Mouse (Mus musculus): ENCODE results near the gene Mturn.

Gene Mturn

DNA sequence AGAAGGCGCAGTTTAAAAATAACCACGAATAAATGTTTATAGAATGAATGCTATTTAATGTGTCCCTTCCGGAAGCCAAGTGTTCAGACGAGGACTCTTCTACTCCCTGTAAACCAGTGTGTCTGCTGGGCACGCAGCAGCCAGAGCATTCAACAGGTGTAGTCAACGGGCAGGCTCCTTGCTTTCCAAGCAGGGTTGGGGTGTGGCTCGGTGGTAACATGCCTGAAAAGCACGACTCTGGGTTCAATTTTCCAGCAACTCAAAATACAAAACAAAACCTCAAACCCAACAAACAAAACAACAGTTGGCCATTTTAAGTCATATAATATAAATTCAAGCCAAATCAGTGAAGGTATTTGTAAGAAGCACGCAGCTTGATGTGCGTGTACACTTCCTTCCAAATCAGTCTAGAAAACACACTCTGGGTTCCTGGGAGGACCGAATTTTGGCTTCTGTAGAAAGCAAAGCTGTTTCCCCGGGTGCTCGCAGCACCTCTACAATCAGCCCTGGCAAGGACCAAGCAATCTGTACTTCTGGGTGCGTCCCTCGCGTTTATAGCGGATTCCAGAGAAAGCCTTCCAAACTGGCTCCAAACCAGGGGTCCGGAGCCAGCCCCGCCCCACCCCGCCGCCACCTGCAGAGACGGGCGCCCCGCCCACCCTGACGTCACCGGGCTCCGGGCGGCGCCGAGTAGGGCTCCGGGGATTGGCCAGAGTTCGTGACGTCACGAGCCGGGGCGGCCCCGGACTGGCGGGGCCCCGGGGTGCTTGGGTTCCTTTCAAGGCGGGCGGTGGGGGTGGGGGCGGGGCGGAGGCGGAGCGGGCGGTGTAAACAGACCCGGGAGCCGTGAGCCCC, at the start of gene Mturn:
Gene Mturn, plus strand, starts transcription at position 734 of the 855 bp plus-strand sequence.
- DNase-seq (ENCODE audit: low read depth, low spot score): peak; percentile 97

GRCm38 (mm10) chr6:54639877-54640276, 41.5 kb upstream of the Mturn start:
- DNase-seq (ENCODE audit: low read depth, low spot score): no peak

GRCm38 (mm10) chr6:54641953-54642352, 39.5 kb upstream of the Mturn start:
- no peak for DNase-seq (ENCODE audit: low read depth, low spot score)

DNA sequence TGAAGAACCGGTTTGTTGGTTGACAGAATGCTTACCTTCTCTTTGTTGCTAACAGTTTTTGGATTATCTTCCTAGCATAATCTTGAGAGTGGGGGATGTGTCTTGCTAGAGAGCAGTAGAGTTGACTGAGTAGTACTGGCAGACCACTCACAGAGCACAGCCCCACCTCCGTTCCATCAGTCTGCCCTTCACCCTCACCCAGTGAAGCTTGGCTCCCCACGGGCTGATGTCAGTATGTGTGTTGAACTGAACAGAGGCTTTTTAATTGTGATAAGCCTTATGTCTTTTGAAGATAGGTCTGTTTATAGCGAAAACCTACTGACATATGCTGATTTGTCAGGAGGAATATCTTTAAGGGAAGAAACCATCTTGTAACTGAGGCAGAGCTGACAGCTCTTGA, 38.2 kb upstream of the Mturn start:
- DNase-seq (ENCODE audit: low read depth, low spot score): no peak

GRCm38 (mm10) chr6:54655471-54656095, 25.8 kb upstream of the Mturn start:
- no peak for DNase-seq (ENCODE audit: low read depth, low spot score)

- no peak for DNase-seq (ENCODE audit: low read depth, low spot score)
Measured at GRCm38 (mm10) chr6:54657861-54658260, 23.6 kb upstream of the Mturn start.

DNA sequence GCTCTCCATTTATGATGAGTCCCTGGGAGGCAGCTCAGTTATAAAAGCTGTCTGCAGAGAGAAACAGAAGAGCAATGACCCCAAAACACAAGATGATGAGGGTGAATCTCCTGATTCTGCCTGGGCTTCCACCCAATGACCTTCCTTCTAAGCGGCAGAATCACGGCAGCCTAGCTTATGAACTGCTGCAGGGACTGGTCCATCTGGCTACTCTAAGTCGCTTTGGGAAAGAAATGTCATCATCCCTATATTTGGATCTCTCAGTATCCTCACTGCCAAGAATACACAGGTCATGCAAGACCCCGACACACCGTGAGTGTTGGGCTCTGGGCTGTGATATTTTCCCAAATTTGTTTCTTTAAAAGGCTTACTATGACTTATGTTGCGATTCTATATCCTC, 11.6 kb upstream of the Mturn start:
- DNase-seq (ENCODE audit: low read depth, low spot score): no peak

GRCm38 (mm10) chr6:54672901-54673300, 8.5 kb upstream of the Mturn start:
- peak; percentile 73 for DNase-seq (ENCODE audit: low read depth, low spot score)

DNA sequence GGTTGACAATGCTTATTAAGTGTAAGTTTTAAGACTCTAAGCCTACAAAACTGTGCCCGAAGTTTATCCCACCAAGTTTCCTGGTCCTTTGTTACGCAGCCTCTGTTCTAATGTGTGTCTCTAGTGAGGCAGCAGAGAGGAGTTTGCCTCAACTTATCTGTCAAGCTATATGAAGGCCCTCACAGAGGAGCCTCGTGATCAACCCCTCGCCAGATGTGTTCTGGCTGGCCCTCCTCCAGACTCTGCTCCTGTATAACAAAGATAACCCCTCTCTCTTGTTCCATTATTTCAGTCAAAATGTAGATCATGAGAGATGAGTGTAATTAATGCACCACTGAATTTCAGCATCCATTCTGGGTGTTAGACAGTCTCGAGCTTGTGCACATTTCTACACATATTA, 1.7 kb upstream of the Mturn start:
- no peak for DNase-seq (ENCODE audit: low read depth, low spot score)

DNA sequence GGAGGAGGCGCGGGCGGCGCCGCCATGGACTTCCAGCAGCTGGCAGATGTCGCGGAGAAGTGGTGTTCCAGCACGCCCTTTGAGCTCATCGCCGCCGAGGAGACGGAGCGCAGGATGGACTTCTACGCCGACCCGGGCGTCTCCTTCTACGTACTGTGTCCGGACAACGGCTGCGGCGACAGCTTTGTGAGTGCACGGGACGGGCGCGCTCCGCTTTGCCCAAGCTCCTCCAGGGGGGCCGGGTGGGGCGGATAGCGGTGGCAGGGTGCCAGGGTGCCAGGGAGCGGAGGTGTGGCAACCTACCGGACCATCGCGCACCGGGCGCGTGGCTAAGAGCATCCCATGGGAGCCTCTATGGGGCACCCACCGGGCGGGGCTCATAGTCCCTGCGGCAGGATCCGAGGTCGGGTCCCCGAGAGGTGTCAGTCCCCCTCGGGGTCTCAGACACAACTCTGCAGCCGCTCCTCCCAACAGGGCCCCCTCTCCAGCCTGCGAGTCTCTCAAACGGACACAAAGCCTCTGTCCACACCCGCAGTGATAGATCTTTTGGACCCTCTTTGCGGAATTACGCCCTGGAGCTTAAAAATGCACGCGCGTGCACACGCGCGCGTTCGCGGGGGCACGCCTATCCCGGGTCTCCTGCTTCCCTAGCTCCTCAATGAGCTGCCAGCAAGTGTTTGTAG, 463 bp downstream of the Mturn start:
- DNase-seq (ENCODE audit: low read depth, low spot score): peak; percentile 78

DNA sequence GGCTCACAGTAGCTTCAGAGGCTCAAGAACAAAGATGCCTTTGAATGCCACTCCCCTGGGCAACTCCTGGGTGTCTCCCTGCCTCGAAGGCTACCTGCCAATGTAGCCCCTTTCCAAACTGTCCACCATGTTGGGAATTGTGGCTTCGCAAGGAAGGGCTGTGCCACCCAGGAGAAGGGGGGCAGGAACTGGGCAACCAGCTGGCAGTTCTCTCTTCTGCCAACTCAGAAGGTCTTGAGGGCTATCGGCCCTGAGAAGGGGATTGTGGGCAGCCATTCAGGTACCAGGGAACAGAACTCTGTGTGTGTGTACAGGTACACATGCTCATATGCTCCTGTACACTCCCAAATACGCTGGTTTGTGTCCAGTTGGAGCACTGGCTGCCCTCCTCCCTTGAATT, 2.7 kb downstream of the Mturn start:
- DNase-seq (ENCODE audit: low read depth, low spot score): no peak

DNA sequence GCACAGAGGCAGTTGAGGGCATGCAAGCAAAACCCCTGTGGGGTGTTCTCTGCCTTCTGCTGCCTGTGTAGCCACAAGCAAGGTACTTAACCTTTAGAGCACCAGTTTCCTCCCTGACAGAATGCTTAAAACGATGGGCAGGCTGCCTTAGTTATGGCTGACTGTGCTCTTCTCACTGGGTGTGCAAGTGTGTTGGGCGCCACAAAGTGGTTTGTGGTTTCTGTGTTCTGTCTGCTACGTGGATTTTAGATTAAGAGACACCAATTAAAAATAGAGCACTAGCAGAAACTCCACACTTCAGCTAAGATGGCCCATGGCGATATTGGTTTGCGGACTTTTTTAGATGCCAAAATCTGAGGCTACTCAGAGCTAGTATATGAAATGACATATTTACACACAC, 3.7 kb downstream of the Mturn start:
- no peak for DNase-seq (ENCODE audit: low read depth, low spot score)

DNA sequence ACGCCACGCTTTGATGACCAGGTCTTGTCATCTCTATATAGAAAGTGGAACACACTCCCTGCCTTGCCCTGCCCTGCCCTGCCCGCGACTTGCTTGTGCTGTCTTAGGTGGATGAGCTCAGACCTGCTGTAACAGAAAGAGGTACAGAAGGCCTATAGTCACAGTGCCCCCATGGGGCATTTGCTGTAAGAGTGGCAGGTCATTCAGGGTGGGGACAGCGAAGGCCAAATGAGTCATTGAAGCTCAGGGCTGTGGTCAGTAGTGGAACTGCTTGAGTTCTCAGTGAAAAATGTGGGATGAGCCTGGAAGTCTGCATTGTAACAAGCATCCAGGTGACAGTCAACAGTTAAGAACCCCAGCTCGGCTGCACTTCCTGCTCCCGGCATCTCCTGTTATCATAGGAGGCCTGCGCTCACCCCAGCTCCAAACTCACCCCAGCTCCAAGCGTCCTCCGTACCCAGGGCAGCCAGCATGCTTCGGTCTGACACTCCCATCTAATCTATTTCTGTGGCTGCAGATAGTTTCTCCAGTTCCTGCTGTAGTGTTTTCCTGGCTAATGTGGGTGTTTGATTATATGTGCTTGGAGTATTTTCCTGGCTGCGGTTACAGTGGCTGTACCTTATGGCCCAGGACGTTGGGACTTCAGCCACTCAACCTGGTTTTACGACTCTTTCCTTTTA, 4.4 kb downstream of the Mturn start:
- DNase-seq (ENCODE audit: low read depth, low spot score): no peak

DNA sequence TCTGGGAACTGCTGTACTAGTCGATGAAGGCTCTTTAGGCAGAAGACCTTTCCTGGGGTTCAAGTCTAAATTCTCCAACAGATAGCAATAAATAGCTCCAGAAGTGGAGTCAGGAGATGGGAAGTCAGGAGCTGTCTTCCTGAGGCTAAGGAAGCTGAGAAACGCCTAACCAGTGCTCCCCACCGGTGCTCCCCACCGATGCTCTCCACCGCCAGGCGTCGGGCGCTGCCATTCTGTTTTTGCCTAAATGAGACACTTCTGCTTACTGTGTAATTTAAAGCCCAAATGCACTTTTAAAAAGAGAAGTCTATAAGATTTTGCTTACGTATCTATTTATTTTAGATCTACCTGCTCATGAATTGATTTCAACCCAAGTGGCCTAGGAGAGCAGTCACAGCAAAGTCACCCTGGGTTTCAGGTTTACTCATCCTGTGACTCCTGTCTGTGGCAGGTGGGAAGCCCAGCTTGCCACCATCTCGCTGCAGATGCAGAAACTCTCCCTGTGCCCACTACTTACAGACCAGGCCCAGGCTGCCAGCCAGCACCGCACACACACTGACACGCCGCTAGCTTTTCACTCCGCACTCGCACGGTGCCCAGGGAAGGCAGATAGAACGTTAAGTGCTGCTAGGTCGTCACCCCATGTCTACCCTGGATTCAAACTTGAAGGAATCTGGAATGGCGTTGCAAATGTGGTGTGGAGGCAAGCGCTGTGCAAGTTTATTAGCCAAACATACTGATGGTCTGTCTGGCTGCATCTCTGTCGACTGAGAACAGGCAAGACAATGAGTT, 5.7 kb downstream of the Mturn start:
- DNase-seq (ENCODE audit: low read depth, low spot score): no peak

DNA sequence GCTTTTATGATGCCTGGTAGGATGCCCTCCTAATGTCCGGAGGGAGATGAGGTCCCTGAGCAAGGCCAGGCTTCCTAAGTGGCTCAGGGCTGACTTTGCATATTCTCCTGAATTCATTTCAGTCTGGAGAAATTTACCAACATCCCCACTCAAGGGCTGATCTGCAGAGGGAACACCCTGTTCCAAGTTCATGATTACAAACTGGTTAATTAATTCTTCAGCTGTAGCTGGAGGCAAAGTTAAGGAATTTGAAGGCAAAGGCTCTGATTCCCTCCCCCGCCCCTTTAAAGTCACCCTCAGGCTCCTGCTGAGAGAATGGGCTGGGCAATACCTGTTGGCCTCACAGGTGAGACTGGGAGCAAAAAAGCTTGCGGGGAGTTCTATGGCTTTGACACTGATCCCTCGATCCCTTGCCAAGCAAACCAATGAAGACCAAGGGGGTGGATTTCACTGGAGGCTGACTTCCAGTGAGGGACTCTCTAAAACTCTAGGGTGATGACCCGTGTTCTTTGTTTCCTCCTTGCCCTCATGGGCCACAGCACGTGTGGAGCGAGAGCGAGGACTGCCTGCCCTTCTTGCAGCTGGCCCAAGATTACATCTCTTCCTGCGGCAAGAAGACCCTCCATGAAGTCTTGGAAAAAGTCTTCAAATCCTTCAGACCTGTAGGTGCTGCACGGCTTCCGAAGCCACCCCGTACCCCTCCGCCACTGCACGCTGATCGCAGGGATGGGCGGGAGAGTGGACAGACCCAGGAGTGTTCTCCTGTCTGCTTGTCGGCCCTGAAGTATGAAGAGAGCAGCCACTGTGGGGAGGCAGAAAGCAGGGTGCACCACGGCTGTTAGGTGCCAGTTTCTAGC, 7.3 kb downstream of the Mturn start:
- DNase-seq (ENCODE audit: low read depth, low spot score): no peak

DNA sequence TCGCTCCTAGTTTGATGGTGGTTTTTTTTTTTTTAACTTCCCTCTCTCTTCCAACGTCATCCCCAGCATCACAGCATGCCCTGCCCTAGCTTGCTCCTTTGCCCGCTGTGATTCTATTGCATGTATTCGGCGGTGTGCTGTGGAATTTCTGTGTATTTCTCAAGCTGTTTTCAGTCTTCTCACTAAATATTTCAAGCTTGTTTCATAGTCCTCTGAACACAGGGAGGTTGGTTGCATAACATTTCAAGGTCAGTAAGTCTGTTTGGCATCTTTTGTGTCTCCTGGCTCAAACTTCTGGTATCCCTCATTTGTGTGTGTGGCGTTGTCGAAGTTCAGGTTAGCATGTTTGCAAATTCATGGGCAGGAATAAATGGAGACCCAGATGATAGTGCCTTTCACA, 8.3 kb downstream of the Mturn start:
- no peak for DNase-seq (ENCODE audit: low read depth, low spot score)

- no peak for DNase-seq (ENCODE audit: low read depth, low spot score)
Measured at GRCm38 (mm10) chr6:54690838-54691237, 9.4 kb downstream of the Mturn start.

GRCm38 (mm10) chr6:54691368-54692116, 10.1 kb downstream of the Mturn start:
- DNase-seq (ENCODE audit: low read depth, low spot score): no peak

DNA sequence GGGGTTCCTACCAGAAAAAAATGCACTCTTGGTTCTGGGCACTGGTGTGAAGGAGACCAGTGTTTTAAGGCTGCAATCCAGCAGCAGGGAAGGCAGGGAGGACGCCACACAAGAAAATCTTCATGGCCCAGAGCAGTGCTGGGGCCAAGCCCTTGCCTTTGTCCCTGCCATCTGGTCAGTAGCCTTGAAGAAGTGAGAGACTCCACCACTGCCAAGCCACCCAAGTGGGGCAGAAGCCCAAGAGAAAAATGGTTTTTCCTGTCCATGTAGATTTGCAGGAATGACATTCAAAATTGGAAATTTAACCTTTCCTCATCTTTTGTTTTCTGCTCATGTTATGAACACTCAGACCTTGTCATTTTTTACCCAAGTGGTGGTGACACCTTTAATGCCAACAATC, 10.8 kb downstream of the Mturn start:
- DNase-seq (ENCODE audit: low read depth, low spot score): no peak

DNA sequence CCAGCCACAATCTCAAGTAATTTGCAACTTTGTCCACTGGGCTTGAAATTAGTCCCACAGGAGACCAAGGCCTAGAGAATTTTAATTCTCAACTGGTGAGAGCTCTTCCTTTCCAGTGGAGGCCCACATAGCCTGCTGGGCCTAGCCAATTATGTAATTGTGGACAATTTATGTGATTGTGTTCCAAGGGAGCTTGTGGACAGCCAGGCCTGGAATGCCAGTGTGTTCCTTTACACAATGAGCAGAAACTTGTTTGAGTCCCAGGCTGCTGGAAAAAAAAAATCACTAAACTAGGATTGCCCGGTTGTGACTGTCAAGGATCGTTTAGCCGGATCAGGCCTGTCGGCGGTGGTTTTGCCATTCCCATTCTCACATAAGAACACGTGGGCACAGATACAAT, 11.9 kb downstream of the Mturn start:
- DNase-seq (ENCODE audit: low read depth, low spot score): no peak

Measured in ZHBTc4 (cell line).